In genomic region chr13:110652201-110652600, GRCm38 (mm10) we compare ENCODE assay signal across 25 mouse cellular contexts.
DNase-seq lines count a peak whose midpoint lies in the region; ATAC-seq and TF ChIP-seq lines count a peak whose summit lies in the region.
"Had no signal": no experiment of that assay in that cellular context is flagged by ENCODE, and none has a peak within 500 bp of the region (broad histone marks: within the 10 kb centered on the region; RNA-seq: fewer than 3 reads in every experiment).

No protein-coding gene starts in this region.

- TF ChIP-seq CTCF in forebrain, postnatal 0 days (IDR thresholded peaks at IDR 0.05; ENCODE audit: low read depth) = no peak
- no peak for TF ChIP-seq CTCF in midbrain, postnatal 0 days (IDR thresholded peaks at IDR 0.05)

- no peak overlapping the region for H3K4me2 ChIP-seq in forebrain, postnatal 0 days (ENCODE audit: low read depth)
- H3K4me2 ChIP-seq in forebrain, embryonic 15.5 days (replicated peaks) = no peak overlapping the region
- no peak overlapping the region for H3K4me2 ChIP-seq in midbrain, embryonic 13.5 days (replicated peaks)
- no peak overlapping the region for H3K4me2 ChIP-seq in midbrain, embryonic 15.5 days
- no peak overlapping the region for H3K4me2 ChIP-seq in midbrain, postnatal 0 days (ENCODE audit: low read depth, low read length, poor library complexity, severe bottlenecking)
- H3K4me2 ChIP-seq: embryonic facial prominence, embryonic 13.5 days; neural tube, embryonic 15.5 days had no signal

- no peak for DNase-seq in forebrain, postnatal 0 days
- peak; percentile 22 for DNase-seq in midbrain, postnatal 0 days (ENCODE audit: low spot score)
- DNase-seq in left cerebral cortex, postnatal 25 days (ENCODE audit: low spot score in 2 of 2) = no peak
- no peak for DNase-seq in embryo, embryonic 11 days
- DNase-seq: adrenal gland, postnatal 36 days; B cell, adult 2 months; cerebellum, adult 11 months; cerebellum, adult 9-11 months; gastrocnemius, postnatal 10 days; heart, postnatal 4 days; kidney, adult 2 months; liver; right cerebral cortex, postnatal 25 days; spleen, adult 18-20 months had no signal

- WGBS in forebrain, postnatal 0 days = 30% methylated on average over 7 of the region's 7 CpGs
- 32% methylated on average over 7 of the region's 7 CpGs for WGBS in forebrain, embryonic 15.5 days
- 42% methylated on average over 7 of the region's 7 CpGs for WGBS in midbrain, embryonic 13.5 days
- 37% methylated on average over 7 of the region's 7 CpGs for WGBS in midbrain, embryonic 15.5 days
- 42% methylated on average over 7 of the region's 7 CpGs for WGBS in midbrain, postnatal 0 days

- intact Hi-C loops in left cerebral cortex, postnatal 25 days (cut with DNase I) = no loop called here

- H3K4me3 ChIP-seq in forebrain, postnatal 0 days (ENCODE audit: low read depth, low read length) = no peak overlapping the region
- H3K4me3 ChIP-seq in forebrain, embryonic 15.5 days = no peak overlapping the region
- H3K4me3 ChIP-seq in midbrain, embryonic 13.5 days (replicated peaks) = no peak overlapping the region
- H3K4me3 ChIP-seq in midbrain, embryonic 15.5 days = no peak overlapping the region
- no peak overlapping the region for H3K4me3 ChIP-seq in midbrain, postnatal 0 days (ENCODE audit: low read depth, low read length)
- H3K4me3 ChIP-seq: embryonic facial prominence, embryonic 13.5 days; heart, embryonic 10.5 days; limb, embryonic 10.5 days; neural tube, embryonic 15.5 days had no signal

- H3K36me3 ChIP-seq in forebrain, postnatal 0 days (ENCODE audit: insufficient read depth) = no peaks in the 10 kb centered on the region
- no peaks in the 10 kb centered on the region for H3K36me3 ChIP-seq in forebrain, embryonic 15.5 days
- H3K36me3 ChIP-seq in midbrain, embryonic 13.5 days = no peaks in the 10 kb centered on the region
- no peaks in the 10 kb centered on the region for H3K36me3 ChIP-seq in midbrain, embryonic 15.5 days (replicated peaks)
- H3K36me3 ChIP-seq in midbrain, postnatal 0 days (ENCODE audit: insufficient read depth, low read length) = no peaks in the 10 kb centered on the region
- H3K36me3 ChIP-seq: embryonic facial prominence, embryonic 13.5 days; G1E; heart, embryonic 10.5 days; limb, embryonic 10.5 days; neural tube, embryonic 15.5 days had no signal

- no peak for ATAC-seq in forebrain, postnatal 0 days
- ATAC-seq in forebrain, embryonic 15.5 days (replicated peaks) = no peak
- ATAC-seq in midbrain, embryonic 13.5 days = peak; percentile 53; the same call in 1 of the 2 replicates
- ATAC-seq in midbrain, embryonic 15.5 days (replicated peaks) = no peak
- no peak for ATAC-seq in midbrain, postnatal 0 days (ENCODE audit: low FRiP score)
- ATAC-seq: Patski had no signal

- H3K27me3 ChIP-seq in forebrain, postnatal 0 days (ENCODE audit: insufficient read depth, low read length) = no peaks in the 10 kb centered on the region
- H3K27me3 ChIP-seq in forebrain, embryonic 15.5 days = no peaks in the 10 kb centered on the region
- H3K27me3 ChIP-seq in midbrain, embryonic 13.5 days = peaks cover 3% of the 10 kb centered on the region; the same call in 1 of the 2 replicates
- no peaks in the 10 kb centered on the region for H3K27me3 ChIP-seq in midbrain, embryonic 15.5 days (replicated peaks)
- H3K27me3 ChIP-seq in midbrain, postnatal 0 days (ENCODE audit: insufficient read depth, low read length) = no peaks in the 10 kb centered on the region
- H3K27me3 ChIP-seq: CH12.LX; embryonic facial prominence, embryonic 13.5 days; neural tube, embryonic 15.5 days; Patski had no signal

- H3K9me3 ChIP-seq in forebrain, postnatal 0 days (ENCODE audit: low read length) = no peaks in the 10 kb centered on the region
- H3K9me3 ChIP-seq in forebrain, embryonic 15.5 days = no peaks in the 10 kb centered on the region
- no peaks in the 10 kb centered on the region for H3K9me3 ChIP-seq in midbrain, embryonic 13.5 days
- no peaks in the 10 kb centered on the region for H3K9me3 ChIP-seq in midbrain, embryonic 15.5 days
- H3K9me3 ChIP-seq in midbrain, postnatal 0 days (ENCODE audit: low read length) = no peaks in the 10 kb centered on the region
- H3K9me3 ChIP-seq: embryonic facial prominence, embryonic 13.5 days; heart, embryonic 10.5 days; limb, embryonic 10.5 days; neural tube, embryonic 15.5 days had no signal

- no peak overlapping the region for H3K9ac ChIP-seq in forebrain, postnatal 0 days
- H3K9ac ChIP-seq in forebrain, embryonic 15.5 days (replicated peaks) = no peak overlapping the region
- no peak overlapping the region for H3K9ac ChIP-seq in midbrain, embryonic 13.5 days (replicated peaks)
- H3K9ac ChIP-seq in midbrain, embryonic 15.5 days = no peak overlapping the region
- H3K9ac ChIP-seq in midbrain, postnatal 0 days (replicated peaks; ENCODE audit: low read length, poor library complexity, severe bottlenecking) = no peak overlapping the region
- H3K9ac ChIP-seq: embryonic facial prominence, embryonic 13.5 days; neural tube, embryonic 15.5 days had no signal

- H3K27ac ChIP-seq in forebrain, postnatal 0 days (ENCODE audit: low read depth, low read length) = 0 out of 2 replicates have a peak overlapping the region, but pooled peaks have one; percentile 17
- no peak overlapping the region; the same call in 1 of the 2 replicates for H3K27ac ChIP-seq in forebrain, embryonic 15.5 days (replicated peaks)
- H3K27ac ChIP-seq in midbrain, embryonic 13.5 days = no peak overlapping the region
- no peak overlapping the region for H3K27ac ChIP-seq in midbrain, embryonic 15.5 days
- H3K27ac ChIP-seq in midbrain, postnatal 0 days (ENCODE audit: low read depth, low read length) = no peak overlapping the region
- H3K27ac ChIP-seq: embryonic facial prominence, embryonic 13.5 days; heart, embryonic 10.5 days; kidney, postnatal 0 days; limb, embryonic 10.5 days; neural tube, embryonic 15.5 days had no signal

- H3K4me1 ChIP-seq in forebrain, postnatal 0 days (ENCODE audit: insufficient read depth) = peaks cover 10% of the 10 kb centered on the region; the same call in 1 of the 2 replicates
- peaks cover 11% of the 10 kb centered on the region for H3K4me1 ChIP-seq in forebrain, embryonic 15.5 days
- H3K4me1 ChIP-seq in midbrain, embryonic 13.5 days (replicated peaks) = peaks cover 25% of the 10 kb centered on the region
- peaks cover 16% of the 10 kb centered on the region for H3K4me1 ChIP-seq in midbrain, embryonic 15.5 days
- no peaks in the 10 kb centered on the region for H3K4me1 ChIP-seq in midbrain, postnatal 0 days (ENCODE audit: insufficient read depth, low read length)
- H3K4me1 ChIP-seq: embryonic facial prominence, embryonic 13.5 days; heart, embryonic 10.5 days; limb, embryonic 10.5 days had no signal
